ENCODE assay signal across 26 mouse cellular contexts in the genomic region with DNA sequence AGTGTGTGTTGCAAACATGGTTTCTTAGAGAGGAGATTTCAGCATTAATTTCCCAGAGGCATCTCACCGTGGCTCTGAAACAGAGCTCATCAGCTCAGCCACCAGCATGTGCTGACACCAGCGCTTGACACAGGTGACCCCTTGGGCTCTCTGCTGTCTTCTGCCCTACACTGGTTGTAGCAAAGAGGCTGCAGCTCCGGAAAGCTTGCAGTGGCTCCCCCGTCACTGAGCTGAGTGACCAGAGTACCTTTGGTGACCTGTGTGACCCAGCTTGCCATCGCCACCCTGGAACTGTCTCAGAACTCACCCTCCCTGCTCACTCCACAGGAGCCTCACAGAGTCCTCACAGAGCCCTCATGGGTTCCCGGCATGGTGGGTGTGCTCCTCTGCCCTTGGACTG. TPM values are rescaled to one million over a fixed set of nuclear protein-coding genes. Genes with fewer than 3 reads are reported as not detected.
"Had no signal": no experiment of that assay in that cellular context is flagged by ENCODE, and none has a peak within 500 bp of the region (broad histone marks: within the 10 kb centered on the region; RNA-seq: fewer than 3 reads in every experiment).

No protein-coding gene starts in this region.

- H3K27me3 ChIP-seq: heart, embryonic 12.5 days; hindbrain, embryonic 13.5 days; hindbrain, embryonic 15.5 days; kidney, embryonic 15.5 days; limb, embryonic 13.5 days; limb, embryonic 15.5 days; liver, embryonic 12.5 days had no signal

- ATAC-seq: hindbrain, postnatal 0 days; intestine, embryonic 16.5 days; liver, embryonic 12.5 days had no signal

- DNase-seq: gastrocnemius, adult 2 months; gastrocnemius, postnatal 10 days; gastrocnemius, postnatal 25 days; heart, adult 18-20 months; heart, postnatal 10 days; heart, postnatal 36 days; kidney, adult 11 months; kidney, adult 9 months; kidney, postnatal 14 days; kidney, postnatal 36 days; layer of hippocampus, adult 9-11 months; layer of hippocampus, postnatal 36 days; left cerebral cortex, postnatal 4 days had no signal

- H3K9me3 ChIP-seq: heart, embryonic 12.5 days; hindbrain, embryonic 13.5 days; hindbrain, embryonic 15.5 days; kidney, embryonic 15.5 days; limb, embryonic 13.5 days; limb, embryonic 15.5 days; liver, embryonic 12.5 days had no signal

- H3K9ac ChIP-seq: heart, embryonic 12.5 days; hindbrain, embryonic 13.5 days; hindbrain, embryonic 15.5 days; kidney, embryonic 15.5 days; limb, embryonic 13.5 days; limb, embryonic 15.5 days; liver, embryonic 12.5 days; liver, embryonic 14.5 days had no signal

- H3K4me2 ChIP-seq: heart, embryonic 12.5 days; hindbrain, embryonic 13.5 days; hindbrain, embryonic 15.5 days; kidney, embryonic 15.5 days; limb, embryonic 13.5 days; limb, embryonic 15.5 days; liver, embryonic 12.5 days had no signal

- H3K27ac ChIP-seq: gastrocnemius, adult 2 months; hindbrain, embryonic 13.5 days; hindbrain, embryonic 15.5 days; hindbrain, postnatal 0 days; kidney, embryonic 15.5 days; kidney, postnatal 0 days; limb, embryonic 13.5 days; limb, embryonic 15.5 days; liver, embryonic 12.5 days; liver, embryonic 14.5 days had no signal

- H3K4me3 ChIP-seq: gastrocnemius, adult 2 months; heart, embryonic 12.5 days; hindbrain, embryonic 13.5 days; hindbrain, embryonic 15.5 days; kidney, embryonic 15.5 days; limb, embryonic 13.5 days; limb, embryonic 15.5 days; liver, embryonic 12.5 days had no signal

- H3K4me1 ChIP-seq: hindbrain, embryonic 15.5 days; kidney, embryonic 15.5 days; limb, embryonic 13.5 days; limb, embryonic 15.5 days; liver, embryonic 12.5 days had no signal

RNA-seq across cellular contexts. Expression of a gene that starts 50.3 kb away (rescaled TPM):
- polyA plus RNA-seq: heart, embryonic 14.5 days; hindbrain, embryonic 13.5 days; hindbrain, embryonic 15.5 days; liver, adult 2 months had no signal
